Mouse (Mus musculus) right cerebral cortex, postnatal 25 days (tissue): Measurements from ENCODE around the gene Zbtb48.

Experiments used
- DNase-seq: peaks from one replicate; pipeline ENCODE4 v3.0.0; 2022

Zbtb48 gene

GRCm38 (mm10) chr4:152028456-152028855, 985 bp upstream of the Zbtb48 start:
- no peak for DNase-seq

- DNase-seq = no peak
Measured at GRCm38 (mm10) chr4:152026751-152027508, 541 bp downstream of the Zbtb48 start.

- DNase-seq = no peak
Measured at GRCm38 (mm10) chr4:152024525-152024924, 2.9 kb downstream of the Zbtb48 start.

DNA sequence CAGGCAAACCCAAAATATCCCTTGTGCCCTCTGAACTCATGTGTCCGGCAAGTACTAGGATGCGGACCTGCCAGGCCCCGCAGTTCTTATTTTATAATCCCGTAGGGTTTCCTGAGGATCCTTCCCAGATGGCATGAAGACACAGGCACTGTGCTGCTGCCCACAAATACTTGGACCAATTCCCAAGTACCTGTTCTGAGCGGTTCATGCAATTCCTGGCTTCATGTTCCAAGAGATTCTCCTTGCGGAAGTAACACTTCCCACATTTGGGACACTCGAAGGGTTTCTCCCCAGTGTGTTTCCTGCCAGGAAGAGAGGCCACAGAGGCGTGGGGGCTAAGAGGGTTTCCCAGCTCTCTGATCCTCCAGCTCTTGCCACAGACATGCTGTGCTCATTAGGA, 5.0 kb downstream of the Zbtb48 start:
- DNase-seq = no peak

GRCm38 (mm10) chr4:152021568-152022097, 5.8 kb downstream of the Zbtb48 start:
- no peak for DNase-seq

DNA sequence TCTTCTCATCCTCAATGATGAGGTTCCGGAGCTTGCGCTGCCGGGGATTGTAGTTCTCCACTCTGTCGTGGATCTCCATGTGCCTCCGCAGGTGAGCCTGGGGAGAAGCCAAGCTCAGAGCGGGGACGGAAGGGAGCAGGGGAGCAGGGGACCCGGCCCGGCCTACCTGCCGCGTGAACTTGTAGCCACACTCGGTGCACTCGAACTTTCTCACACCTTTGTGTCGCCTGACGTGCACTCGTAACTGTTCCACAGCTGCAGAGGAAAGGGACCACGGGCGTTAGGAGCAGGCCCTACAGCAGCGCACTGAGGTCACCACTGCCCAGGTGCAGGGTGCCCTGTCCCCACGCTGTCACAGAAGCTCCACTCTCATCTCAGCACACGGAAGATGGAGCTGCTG, 7.4 kb downstream of the Zbtb48 start:
- DNase-seq = no peak

DNA sequence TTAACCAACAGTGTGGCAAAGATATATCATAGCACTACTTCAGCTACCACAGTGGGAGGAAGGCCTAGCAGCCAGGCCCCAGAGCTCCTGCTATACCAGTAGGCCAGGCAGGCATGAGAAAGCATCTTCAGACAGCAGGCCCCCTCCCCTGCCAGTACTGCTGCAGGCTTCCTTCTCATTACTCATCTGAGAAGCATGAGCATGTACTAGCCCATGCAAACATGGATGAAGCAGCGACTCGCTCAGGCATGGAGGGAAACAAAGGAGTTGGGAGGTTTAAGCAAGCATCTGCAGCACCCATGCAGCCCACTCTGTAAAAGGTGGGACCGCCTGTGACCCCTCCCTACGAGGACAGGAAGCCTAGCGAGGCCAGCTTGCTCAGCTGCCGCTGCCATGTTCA, 8.4 kb downstream of the Zbtb48 start:
- no peak for DNase-seq

- no peak for DNase-seq
Measured at GRCm38 (mm10) chr4:152013036-152013813, 14.2 kb downstream of the Zbtb48 start.

DNA sequence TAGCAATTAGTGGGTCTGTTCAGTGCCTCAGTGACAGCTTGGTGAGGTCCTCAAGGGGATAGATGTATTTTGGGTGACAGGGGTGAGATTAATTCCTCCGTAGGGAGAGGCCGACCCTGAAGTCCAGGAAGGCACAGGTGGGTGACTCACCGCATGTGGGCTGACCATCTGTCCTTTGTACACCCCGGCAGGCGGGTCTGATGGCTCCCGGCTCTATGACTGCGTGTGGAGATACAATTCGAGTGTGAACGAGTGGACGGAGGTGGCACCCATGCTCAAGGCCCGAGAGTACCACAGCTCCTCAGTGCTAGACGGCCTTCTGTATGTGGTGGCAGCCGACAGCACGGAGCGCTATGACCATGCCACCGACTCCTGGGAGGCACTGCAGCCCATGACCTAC, 15.4 kb downstream of the Zbtb48 start:
- DNase-seq = no peak

DNA sequence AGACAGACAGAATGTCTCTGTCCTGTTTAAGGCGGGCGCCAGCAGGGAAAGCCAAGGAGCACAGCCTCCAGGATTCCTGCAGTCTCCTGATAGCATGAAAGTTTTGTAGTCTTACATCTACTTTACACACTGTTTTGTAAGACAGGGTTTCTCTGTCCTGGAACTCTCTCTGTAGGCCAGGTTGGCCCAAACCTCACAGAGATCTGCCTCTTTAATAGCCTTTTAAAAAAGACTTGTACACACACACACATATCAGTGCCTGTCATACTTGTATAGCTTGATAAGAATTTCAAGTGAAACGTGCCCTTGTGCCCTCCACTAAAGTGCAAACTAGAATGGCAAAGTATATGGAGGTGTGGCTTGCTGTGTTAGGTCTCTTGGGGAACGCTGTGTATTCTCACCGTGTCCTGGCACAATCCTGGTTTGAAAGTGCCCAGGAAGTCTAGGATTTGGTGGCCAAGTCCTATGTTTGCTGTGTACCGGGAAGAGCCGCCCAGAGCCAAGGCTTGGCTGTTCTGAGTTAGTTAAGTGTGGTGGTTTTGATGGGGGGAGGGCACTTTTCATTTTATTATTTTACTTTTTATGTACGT, 16.2 kb downstream of the Zbtb48 start:
- DNase-seq = no peak

DNA sequence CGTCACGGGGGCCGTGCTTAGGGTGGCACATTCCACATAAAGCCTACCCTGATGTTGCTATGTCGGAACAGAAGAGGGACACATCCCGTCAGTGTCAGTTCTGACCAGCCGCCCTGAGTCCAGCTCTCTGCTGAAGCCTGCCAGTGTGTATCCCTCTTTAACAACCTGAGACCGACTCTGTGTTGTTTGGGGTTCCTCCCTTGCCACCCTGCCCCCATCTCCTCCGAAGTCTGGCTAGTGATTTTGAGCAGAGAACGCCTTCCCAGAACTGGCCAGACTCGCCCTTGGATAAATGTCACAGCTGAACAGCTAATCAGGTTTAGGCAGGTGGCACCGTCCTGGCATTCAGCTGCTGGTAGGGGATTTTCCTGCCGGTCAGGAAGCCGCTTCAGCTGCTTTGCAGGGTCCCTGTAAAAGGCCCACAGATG, 16.8 kb downstream of the Zbtb48 start:
- peak; percentile 21 for DNase-seq

GRCm38 (mm10) chr4:152010091-152010706, 17.3 kb downstream of the Zbtb48 start:
- no peak for DNase-seq

DNA sequence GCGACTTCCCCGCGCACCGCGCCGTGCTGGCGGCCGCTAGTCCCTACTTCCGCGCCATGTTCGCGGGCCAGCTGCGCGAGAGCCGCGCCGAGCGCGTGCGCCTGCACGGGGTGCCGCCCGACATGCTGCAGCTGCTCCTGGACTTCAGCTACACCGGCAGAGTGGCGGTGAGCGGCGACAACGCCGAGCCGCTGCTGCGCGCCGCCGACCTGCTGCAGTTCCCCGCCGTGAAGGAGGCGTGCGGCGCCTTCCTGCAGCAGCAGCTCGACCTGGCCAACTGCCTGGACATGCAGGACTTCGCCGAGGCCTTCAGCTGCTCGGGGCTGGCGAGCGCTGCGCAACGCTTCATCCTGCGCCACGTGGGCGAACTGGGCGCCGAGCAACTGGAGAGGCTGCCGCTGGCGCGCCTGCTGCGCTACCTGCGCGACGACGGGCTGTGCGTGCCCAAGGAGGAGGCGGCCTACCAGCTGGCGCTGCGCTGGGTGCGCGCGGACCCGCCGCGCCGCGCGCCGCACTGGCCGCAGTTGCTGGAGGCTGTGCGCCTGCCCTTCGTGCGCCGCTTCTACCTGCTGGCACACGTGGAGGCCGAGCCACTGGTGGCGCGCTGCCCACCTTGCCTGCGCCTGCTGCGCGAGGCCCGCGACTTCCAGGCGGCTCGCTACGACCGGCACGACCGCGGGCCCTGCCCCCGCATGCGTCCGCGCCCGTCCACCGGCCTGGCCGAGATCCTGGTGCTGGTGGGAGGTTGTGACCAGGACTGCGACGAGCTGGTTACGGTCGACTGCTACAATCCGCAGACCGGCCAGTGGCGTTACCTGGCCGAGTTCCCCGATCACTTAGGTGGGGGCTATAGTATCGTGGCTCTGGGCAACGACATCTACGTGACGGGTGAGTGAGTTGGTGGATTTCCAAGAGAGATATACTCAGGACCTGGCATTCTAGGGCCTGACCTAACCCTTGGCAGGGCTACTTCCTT, 18.1 kb downstream of the Zbtb48 start:
- DNase-seq = peak; percentile 90

GRCm38 (mm10) chr4:152008622-152009075, 18.8 kb downstream of the Zbtb48 start, which contains the start of gene Klhl21:
Klhl21 (plus strand) TSS chr4:152008803.
- peak; percentile 91 for DNase-seq

- no peak for DNase-seq
Measured at GRCm38 (mm10) chr4:152008148-152008500, 19.3 kb downstream of the Zbtb48 start.

- peak; percentile 23 for DNase-seq
Measured at GRCm38 (mm10) chr4:152007481-152008147, 19.9 kb downstream of the Zbtb48 start.

- no peak for DNase-seq
Measured at GRCm38 (mm10) chr4:152006812-152007211, 20.7 kb downstream of the Zbtb48 start.

DNA sequence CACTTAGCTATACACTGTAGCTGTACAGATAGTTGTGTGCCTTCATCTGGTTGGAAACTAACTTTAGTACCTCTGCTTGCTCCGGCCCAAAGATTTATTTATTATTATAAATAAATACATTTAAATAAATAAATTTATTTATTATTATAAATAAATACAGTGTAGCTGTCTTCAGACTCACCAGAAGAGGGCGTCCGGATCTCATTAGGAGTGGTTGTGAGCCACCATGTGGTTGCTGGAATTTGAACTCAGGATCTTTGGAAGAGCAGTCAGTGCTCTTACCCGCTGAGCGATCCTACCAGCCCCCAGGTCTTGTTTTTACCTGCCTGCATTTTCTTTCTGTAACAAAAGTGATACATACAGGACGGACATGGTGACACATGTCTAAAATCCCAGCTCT, 21.3 kb downstream of the Zbtb48 start:
- no peak for DNase-seq

- DNase-seq = no peak
Measured at GRCm38 (mm10) chr4:152002063-152002462, 25.4 kb downstream of the Zbtb48 start.

GRCm38 (mm10) chr4:152001335-152001734, 26.1 kb downstream of the Zbtb48 start:
- no peak for DNase-seq

- no peak for DNase-seq
Measured at GRCm38 (mm10) chr4:152000906-152001305, 26.6 kb downstream of the Zbtb48 start.
